Comparison of ENCODE assay signal across 28 mouse cellular contexts in the genomic region with DNA sequence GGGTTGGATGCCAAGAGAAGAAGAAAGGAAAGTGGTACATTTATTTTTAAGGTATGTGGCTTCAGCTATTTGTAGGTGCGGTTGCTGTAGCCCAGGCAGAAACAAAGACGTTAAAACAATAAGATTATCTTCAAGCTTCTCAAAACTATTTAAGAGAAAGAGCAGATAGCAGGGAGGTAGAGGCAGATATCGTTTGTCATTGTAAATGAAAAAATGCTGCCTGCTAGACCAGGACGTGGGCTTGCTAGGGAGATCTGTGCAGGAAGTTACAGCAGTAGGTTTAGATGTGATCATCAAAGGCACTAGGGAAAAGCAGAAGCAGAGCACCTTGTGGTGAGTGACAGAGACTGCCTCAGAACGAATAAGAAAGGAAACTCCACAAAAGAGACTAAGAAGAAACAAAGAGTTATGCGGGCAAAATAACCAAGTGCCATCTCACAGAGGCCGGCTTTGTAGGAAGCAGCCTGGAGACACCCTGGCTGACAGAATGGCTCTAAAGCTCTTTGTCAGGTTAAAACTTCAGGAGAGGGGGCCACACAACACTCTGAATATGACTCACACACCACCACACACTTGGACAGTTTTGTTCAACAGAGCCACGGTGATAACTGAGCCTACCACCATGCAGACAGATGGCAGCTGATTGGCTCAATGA.
A peak's percentile ranks its signal among the peaks of the same experiment; 100 is the strongest.
DNase-seq lines count a peak whose midpoint lies in the region; ATAC-seq and TF ChIP-seq lines count a peak whose summit lies in the region.
"Had no signal": no experiment of that assay in that cellular context is flagged by ENCODE, and none has a peak within 500 bp of the region (broad histone marks: within the 10 kb centered on the region; RNA-seq: fewer than 3 reads in every experiment).

No protein-coding gene starts in this region.

- no peak for TF ChIP-seq EP300 in heart, adult 2 months (IDR thresholded peaks at IDR 0.05; ENCODE audit: insufficient read depth, low read depth, low read length)

- no peaks in the 10 kb centered on the region for H3K9me3 ChIP-seq in liver, embryonic 13.5 days (replicated peaks)
- H3K9me3 ChIP-seq in liver, embryonic 11.5 days (ENCODE audit: control insufficient read depth, low read length): no peaks in the 10 kb centered on the region
- H3K9me3 ChIP-seq: embryonic facial prominence, embryonic 13.5 days; embryonic facial prominence, embryonic 15.5 days; forebrain, embryonic 13.5 days; forebrain, embryonic 15.5 days had no signal

- peak; percentile 31; the same call in 1 of the 2 replicates for ATAC-seq in liver, embryonic 13.5 days (ENCODE audit: low read depth)
- no peak for ATAC-seq in liver, embryonic 11.5 days (replicated peaks; ENCODE audit: low FRiP score)
- ATAC-seq: CD4-positive, CD25-positive, alpha-beta regulatory T cell, adult 4 months; forebrain, embryonic 13.5 days; forebrain, embryonic 15.5 days; Patski had no signal

- no peak overlapping the region for H3K27ac ChIP-seq in heart, adult 2 months
- H3K27ac ChIP-seq in liver, embryonic 13.5 days: no peak overlapping the region
- no peak overlapping the region for H3K27ac ChIP-seq in liver, embryonic 11.5 days (ENCODE audit: low read depth, low read length)
- H3K27ac ChIP-seq: embryonic facial prominence, embryonic 13.5 days; embryonic facial prominence, embryonic 15.5 days; forebrain, embryonic 13.5 days; forebrain, embryonic 15.5 days had no signal

- H3K4me1 ChIP-seq in heart, adult 2 months (ENCODE audit: control insufficient read depth, insufficient read depth, low read length): no peaks in the 10 kb centered on the region
- H3K4me1 ChIP-seq in liver, embryonic 13.5 days (replicated peaks): peaks cover 13% of the 10 kb centered on the region
- H3K4me1 ChIP-seq in liver, embryonic 11.5 days (replicated peaks; ENCODE audit: control insufficient read depth, insufficient read depth, low read length): peaks cover 2% of the 10 kb centered on the region; the same call in 1 of the 2 replicates
- H3K4me1 ChIP-seq: embryonic facial prominence, embryonic 15.5 days; forebrain, embryonic 13.5 days; forebrain, embryonic 15.5 days had no signal

- intact Hi-C loops in heart, adult 2 months (cut with DNase I): no loop called here

- H3K4me3 ChIP-seq in heart, adult 2 months: no peak overlapping the region
- no peak overlapping the region for H3K4me3 ChIP-seq in liver, embryonic 13.5 days (replicated peaks)
- H3K4me3 ChIP-seq in liver, embryonic 11.5 days (ENCODE audit: low read depth, low read length): no peak overlapping the region
- H3K4me3 ChIP-seq: embryonic facial prominence, embryonic 13.5 days; embryonic facial prominence, embryonic 15.5 days; erythroblast, embryonic 14.5 days; forebrain, embryonic 13.5 days; forebrain, embryonic 15.5 days had no signal

- no peak overlapping the region for H3K9ac ChIP-seq in heart, adult 2 months (ENCODE audit: low read depth, low read length)
- no peak overlapping the region for H3K9ac ChIP-seq in liver, embryonic 13.5 days
- no peak overlapping the region for H3K9ac ChIP-seq in liver, embryonic 11.5 days (ENCODE audit: low read depth, low read length)
- H3K9ac ChIP-seq: embryonic facial prominence, embryonic 13.5 days; embryonic facial prominence, embryonic 15.5 days; forebrain, embryonic 13.5 days; forebrain, embryonic 15.5 days had no signal

- no peaks in the 10 kb centered on the region for H3K27me3 ChIP-seq in heart, adult 2 months (ENCODE audit: control insufficient read depth, insufficient read depth, low read length)
- H3K27me3 ChIP-seq in liver, embryonic 13.5 days: no peaks in the 10 kb centered on the region
- no peaks in the 10 kb centered on the region for H3K27me3 ChIP-seq in liver, embryonic 11.5 days (replicated peaks; ENCODE audit: control insufficient read depth, insufficient read depth, low read length)
- H3K27me3 ChIP-seq: CH12.LX; embryonic facial prominence, embryonic 13.5 days; forebrain, embryonic 13.5 days; forebrain, embryonic 15.5 days; Patski had no signal

- DNase-seq in heart, adult 11 months: peak; percentile 76
- DNase-seq in heart, adult 2 months: no peak
- no peak for DNase-seq in liver, embryonic 13.5 days
- no peak for DNase-seq in liver, embryonic 11.5 days (ENCODE audit: low spot score)
- DNase-seq in thymus, postnatal 0 days (ENCODE audit: low spot score): peak; percentile 13
- DNase-seq in thymus, postnatal 14 days: no peak
- peak; percentile 12 for DNase-seq in R1 (ENCODE audit: low read depth, low spot score)
- DNase-seq in layer of hippocampus, adult 9-11 months: no peak
- DNase-seq: adrenal gland, adult 2 months; adrenal gland, postnatal 10 days; adrenal gland, postnatal 25 days; B cell, adult 2 months; cerebellum, adult 11 months; cerebellum, adult 18-20 months; cerebellum, adult 8-10 months; cerebellum, adult 9-11 months; cerebellum, postnatal 14 days; cerebellum, postnatal 36 days; embryo, embryonic 11 days had no signal

- no peak overlapping the region for H3K4me2 ChIP-seq in liver, embryonic 13.5 days
- no peak overlapping the region for H3K4me2 ChIP-seq in liver, embryonic 11.5 days
- H3K4me2 ChIP-seq: embryonic facial prominence, embryonic 13.5 days; embryonic facial prominence, embryonic 15.5 days; forebrain, embryonic 13.5 days; forebrain, embryonic 15.5 days had no signal

- no peaks in the 10 kb centered on the region for H3K36me3 ChIP-seq in heart, adult 2 months (ENCODE audit: control insufficient read depth, insufficient read depth, low read length)
- no peaks in the 10 kb centered on the region for H3K36me3 ChIP-seq in liver, embryonic 13.5 days
- no peaks in the 10 kb centered on the region for H3K36me3 ChIP-seq in liver, embryonic 11.5 days (ENCODE audit: control insufficient read depth, insufficient read depth, low read length)
- H3K36me3 ChIP-seq: embryonic facial prominence, embryonic 13.5 days; embryonic facial prominence, embryonic 15.5 days; forebrain, embryonic 15.5 days; G1E had no signal

- no peaks in the 10 kb centered on the region for H3K79me2 ChIP-seq in heart, adult 2 months (replicated peaks; ENCODE audit: control insufficient read depth, insufficient read depth, low read length)

- TF ChIP-seq CTCF in heart, adult 2 months (IDR thresholded peaks at IDR 0.05): no peak

- 48% methylated on average over 8 of the region's 8 CpGs for WGBS in heart, adult 2 months
- 31% methylated on average over 8 of the region's 8 CpGs for WGBS in liver, embryonic 13.5 days (ENCODE audit: insufficient replicate concordance)
- WGBS in liver, embryonic 11.5 days: 52% methylated on average over 8 of the region's 8 CpGs

- TF ChIP-seq POLR2A in heart, adult 2 months (IDR thresholded peaks at IDR 0.05; ENCODE audit: insufficient read depth, low read depth, low read length): no peak

Comparison
In these comparisons a context has a peak if more than half of its experiments do, and no peak if none do; other contexts are left out.
1. DNase-seq: peak in heart, adult 11 months (single experiment), thymus, postnatal 0 days (single experiment) and R1 (single experiment); none in heart, adult 2 months (0 of 2), liver, embryonic 13.5 days (single experiment), liver, embryonic 11.5 days (single experiment), thymus, postnatal 14 days (single experiment) and layer of hippocampus, adult 9-11 months (single experiment).